Mouse (Mus musculus) forebrain, embryonic 12.5 days (tissue): ENCODE data around the gene Hal. TPM values are rescaled to one million over a fixed set of nuclear protein-coding genes. Genes with fewer than 3 reads are reported as not detected.

Experiments used
- ATAC-seq: fragments of 200-750 bp; cut with Nextera tagmentation; 2 replicates; pipeline ENCODE4 v1.8.0; 2017; ENCODE audit warnings: moderate TSS enrichment; ENCODE audit not compliant: low FRiP score
- H3K27ac ChIP-seq: fragments of 300-500 bp; sonication (generic); 2 replicates; pipeline ENCODE4 v1.5.1; 2016; ENCODE audit warnings: mild to moderate bottlenecking
- H3K27me3 ChIP-seq: fragments of 300-500 bp; sonication (generic); 2 replicates; pipeline ENCODE4 v1.6.1; 2016; ENCODE audit warnings: mild to moderate bottlenecking
- H3K36me3 ChIP-seq: fragments of 300-500 bp; sonication (generic); replicated peaks from 2 replicates; pipeline ENCODE4 v1.6.1; 2016; ENCODE audit warnings: mild to moderate bottlenecking
- H3K4me1 ChIP-seq: fragments of 300-500 bp; sonication (generic); 2 replicates; pipeline ENCODE4 v1.6.1; 2016
- H3K4me2 ChIP-seq: fragments of 300-500 bp; sonication (generic); 2 replicates; pipeline ENCODE4 v1.6.1; 2016; ENCODE audit warnings: mild to moderate bottlenecking, moderate library complexity
- H3K4me3 ChIP-seq: fragments of 300-500 bp; sonication (generic); replicated peaks from 2 replicates; pipeline ENCODE4 v1.5.1; 2016; ENCODE audit warnings: mild to moderate bottlenecking
- H3K9ac ChIP-seq: fragments of 300-500 bp; sonication (generic); 2 replicates; pipeline ENCODE4 v1.6.1; 2016; ENCODE audit warnings: mild to moderate bottlenecking
- H3K9me3 ChIP-seq: fragments of 300-500 bp; sonication (generic); 2 replicates; pipeline ENCODE4 v1.6.1; 2016
- WGBS: fragments of 180-500 bp; shearing (Covaris S2); methylation state at CpG from one replicate; pipeline ENCODE4 v1.1.7; 2016; 5-methylcytosine and 5-hydroxymethylcytosine counted together
- polyA plus RNA-seq: library from polyadenylated mRNA; unstranded; fragments of >200 nt; fragmentation: Nextera tagmentation; extraction: Ambion mirVana; gene quantifications from 2 replicates; pipeline ENCODE4 v1.2.1, GENCODE M21; 2016

Gene Hal
- polyA plus RNA-seq, result 0.08 TPM in 1 of 2 replicates, not detected in the other

GRCm38 (mm10) chr10:93488066-93488827, at the start of gene Hal:
TSS of gene Hal (plus strand) at chr10:93488768.
- WGBS, result 65% methylated on average over 17 of the region's 17 CpGs
- no peaks in the 10 kb centered on the region for H3K9me3 ChIP-seq
- H3K4me1 ChIP-seq, result 0 out of 2 replicates have a peak, but pooled peaks cover 5% of the 10 kb centered on the region
- no peak within 1 kb of the TSS for H3K9ac ChIP-seq
- H3K4me2 ChIP-seq, result no peak within 1 kb of the TSS
- no peak within 1 kb of the TSS for H3K27ac ChIP-seq
- H3K27me3 ChIP-seq, result no peaks in the 10 kb centered on the region
- H3K36me3 ChIP-seq, result 0 out of 2 replicates have a peak, but pooled peaks cover 6% of the 10 kb centered on the region
- ATAC-seq, result no peak
- no peak within 1 kb of the TSS for H3K4me3 ChIP-seq

DNA sequence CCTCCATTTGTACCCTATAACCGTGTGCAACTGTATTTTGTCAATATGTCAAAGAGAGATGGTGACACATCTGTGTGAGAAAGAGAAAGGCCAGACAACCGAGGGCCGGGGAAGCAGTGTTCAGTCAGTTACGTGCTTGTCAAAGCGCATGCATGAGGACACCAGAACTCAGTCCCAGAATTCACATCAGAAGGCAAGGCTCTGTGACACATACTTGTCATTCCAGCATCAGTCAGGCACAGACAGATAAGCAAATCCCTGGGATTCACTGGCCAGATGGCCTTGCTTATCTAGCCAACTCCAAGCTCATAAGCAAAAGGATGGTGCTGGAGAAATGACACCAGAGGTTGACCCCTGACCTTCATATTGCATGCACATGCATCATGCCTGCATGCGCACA, 47.1 kb upstream of the Hal start:
- Histone ChIP-seq H3K4me3 (no peak overlapping the region), H3K4me1 (0 out of 2 replicates have a peak, but pooled peaks cover 2% of the 10 kb centered on the region), H3K27me3 (no peaks in the 10 kb centered on the region), H3K9ac (no peak overlapping the region), H3K9me3 (no peaks in the 10 kb centered on the region), H3K27ac (no peak overlapping the region), H3K36me3 (no peaks in the 10 kb centered on the region), H3K4me2 (no peak overlapping the region)
- 90% methylated on average over 6 of the region's 6 CpGs for WGBS
- no peak for ATAC-seq

DNA sequence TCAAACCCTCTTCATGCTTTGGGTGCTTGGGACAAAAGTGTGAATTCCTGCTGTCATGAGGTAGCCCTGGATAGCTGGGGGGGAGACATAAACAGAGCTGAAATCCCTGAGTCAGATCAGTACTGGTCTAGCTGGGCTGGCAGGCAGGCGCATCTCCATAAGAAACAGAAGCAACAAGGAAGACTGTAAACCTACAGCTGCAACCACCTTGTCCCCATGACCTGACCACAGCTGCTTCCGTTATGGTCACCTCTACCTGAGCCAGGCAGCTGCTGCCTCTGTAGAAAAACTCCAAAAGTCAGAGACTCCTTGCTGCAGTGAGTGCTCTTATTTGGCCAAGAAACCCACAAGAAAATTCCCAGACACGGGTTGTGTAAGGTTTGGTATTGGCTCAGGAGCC, 46.4 kb upstream of the Hal start:
- no peak overlapping the region for H3K9ac ChIP-seq
- H3K4me1 ChIP-seq, result 0 out of 2 replicates have a peak, but pooled peaks cover 2% of the 10 kb centered on the region
- H3K27me3 ChIP-seq, result no peaks in the 10 kb centered on the region
- H3K9me3 ChIP-seq, result no peaks in the 10 kb centered on the region
- H3K27ac ChIP-seq, result no peak overlapping the region
- H3K4me3 ChIP-seq, result no peak overlapping the region
- H3K36me3 ChIP-seq, result no peaks in the 10 kb centered on the region
- no peak overlapping the region for H3K4me2 ChIP-seq
- ATAC-seq, result no peak
- 87% methylated on average over 3 of the region's 3 CpGs for WGBS

GRCm38 (mm10) chr10:93444407-93444806, 44.2 kb upstream of the Hal start:
- Histone ChIP-seq H3K27ac (no peak overlapping the region), H3K27me3 (no peaks in the 10 kb centered on the region), H3K9me3 (no peaks in the 10 kb centered on the region), H3K4me2 (no peak overlapping the region), H3K9ac (no peak overlapping the region), H3K36me3 (no peaks in the 10 kb centered on the region), H3K4me3 (no peak overlapping the region), H3K4me1 (no peaks in the 10 kb centered on the region)
- 80% methylated on average over 9 of the region's 9 CpGs for WGBS
- ATAC-seq, result no peak

- Histone ChIP-seq H3K36me3 (no peaks in the 10 kb centered on the region), H3K27me3 (no peaks in the 10 kb centered on the region), H3K27ac (no peak overlapping the region), H3K4me3 (no peak overlapping the region), H3K4me2 (no peak overlapping the region), H3K9me3 (no peaks in the 10 kb centered on the region), H3K4me1 (0 out of 2 replicates have a peak, but pooled peaks cover 3% of the 10 kb centered on the region), H3K9ac (no peak overlapping the region)
- no peak for ATAC-seq
- 70% methylated on average over 10 of the region's 10 CpGs for WGBS
Measured at GRCm38 (mm10) chr10:93447398-93447797, 41.2 kb upstream of the Hal start.

- Histone ChIP-seq H3K9ac (peak overlapping the region; percentile 88; the same call in 1 of the 2 replicates), H3K36me3 (no peaks in the 10 kb centered on the region), H3K4me1 (peaks cover 23% of the 10 kb centered on the region), H3K27ac (no peak overlapping the region), H3K9me3 (no peaks in the 10 kb centered on the region), H3K4me3 (peak overlapping the region; percentile 80), H3K27me3 (no peaks in the 10 kb centered on the region), H3K4me2 (peak overlapping the region; percentile 84)
- ATAC-seq, result no peak
- 75% methylated on average over 7 of the region's 7 CpGs for WGBS
Measured at GRCm38 (mm10) chr10:93454652-93455014, 33.9 kb upstream of the Hal start.

DNA sequence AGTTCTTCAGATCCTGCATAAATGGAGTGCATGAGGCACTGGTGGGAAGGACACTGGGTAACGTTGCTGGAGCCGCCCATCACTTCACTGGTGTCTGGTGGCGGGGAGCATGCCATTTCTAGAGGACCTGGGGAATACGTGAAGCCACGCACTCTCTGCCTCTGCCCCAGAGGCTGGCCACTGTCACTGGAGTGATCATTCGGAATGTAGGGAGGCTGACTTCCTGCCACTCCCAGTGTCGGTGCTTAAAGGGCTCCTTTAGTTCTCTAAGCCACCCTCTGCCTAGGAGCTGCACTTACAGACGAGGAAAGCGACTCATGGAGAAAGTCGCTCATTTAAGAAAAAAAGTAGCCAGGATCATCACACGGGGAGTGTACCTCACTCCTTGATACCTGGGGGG, 28.5 kb upstream of the Hal start:
- Histone ChIP-seq H3K4me2 (no peak overlapping the region), H3K27ac (no peak overlapping the region), H3K4me3 (no peak overlapping the region), H3K9ac (no peak overlapping the region), H3K9me3 (no peaks in the 10 kb centered on the region), H3K36me3 (peaks cover 35% of the 10 kb centered on the region), H3K27me3 (no peaks in the 10 kb centered on the region), H3K4me1 (peaks cover 6% of the 10 kb centered on the region)
- 90% methylated on average over 11 of the region's 11 CpGs for WGBS
- no peak for ATAC-seq

DNA sequence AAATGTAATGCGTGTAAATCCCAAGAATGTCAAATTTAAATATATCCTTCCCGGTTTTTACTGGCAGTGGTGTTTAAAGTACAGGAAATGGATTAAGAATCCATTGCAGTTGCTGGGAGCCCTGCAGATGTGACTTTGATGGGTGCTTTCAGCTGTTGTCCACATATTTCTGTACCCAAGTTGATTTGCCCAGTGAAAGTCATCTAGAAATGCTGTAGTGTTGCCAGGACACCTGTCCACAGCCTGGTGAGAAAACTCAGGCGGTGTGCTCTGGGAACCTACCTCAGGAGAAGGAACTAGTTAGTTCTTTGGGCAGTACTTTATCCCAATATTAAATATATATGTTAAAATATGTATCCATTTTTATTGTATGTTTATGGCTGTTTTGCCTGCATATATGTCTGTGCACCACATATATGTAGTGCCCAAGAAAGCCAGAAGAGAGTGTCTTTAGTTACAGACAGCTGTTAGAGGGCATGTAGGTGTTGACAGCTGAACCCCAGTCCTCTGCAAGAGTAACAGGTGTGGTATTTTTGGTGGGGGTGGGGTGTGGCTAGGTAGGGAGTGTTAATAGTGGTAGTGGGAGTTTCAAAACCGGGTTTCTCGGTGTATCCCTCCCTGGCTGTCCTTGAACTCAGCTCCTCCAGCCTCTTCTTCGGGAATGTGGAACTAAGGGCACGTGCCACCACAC, 25.7 kb upstream of the Hal start:
- Histone ChIP-seq H3K4me2 (no peak overlapping the region), H3K36me3 (peaks cover 55% of the 10 kb centered on the region), H3K4me3 (no peak overlapping the region), H3K27ac (no peak overlapping the region), H3K27me3 (no peaks in the 10 kb centered on the region), H3K4me1 (no peaks in the 10 kb centered on the region), H3K9ac (no peak overlapping the region), H3K9me3 (no peaks in the 10 kb centered on the region)
- WGBS, result 96% methylated on average over 7 of the region's 7 CpGs
- ATAC-seq, result no peak

GRCm38 (mm10) chr10:93463611-93464010, 25.0 kb upstream of the Hal start:
- Histone ChIP-seq H3K27me3 (no peaks in the 10 kb centered on the region), H3K27ac (no peak overlapping the region), H3K36me3 (peaks cover 56% of the 10 kb centered on the region), H3K9ac (no peak overlapping the region), H3K4me1 (no peaks in the 10 kb centered on the region), H3K4me2 (no peak overlapping the region), H3K4me3 (no peak overlapping the region), H3K9me3 (no peaks in the 10 kb centered on the region)
- 93% methylated on average over 13 of the region's 13 CpGs for WGBS
- no peak for ATAC-seq

DNA sequence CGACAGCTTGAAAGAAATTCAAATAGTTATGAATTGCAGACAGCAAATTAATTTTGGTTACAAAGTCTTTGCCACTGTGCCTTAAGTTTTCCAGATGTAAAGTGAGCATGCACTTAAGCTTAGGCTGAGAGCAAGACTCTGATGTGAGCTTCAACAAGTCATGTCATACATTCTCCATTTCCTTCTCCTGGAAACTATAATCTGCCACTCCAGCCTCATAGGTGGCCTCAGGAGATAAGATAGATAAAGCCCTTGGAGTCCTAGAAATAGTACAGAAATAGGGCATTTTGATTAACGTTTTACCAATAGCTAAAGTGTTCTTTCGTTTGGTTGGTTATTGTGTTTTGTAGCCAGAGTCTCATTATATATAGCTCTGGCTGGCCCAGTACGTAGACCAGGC, 21.3 kb upstream of the Hal start:
- H3K9me3 ChIP-seq, result no peaks in the 10 kb centered on the region
- H3K4me3 ChIP-seq, result no peak overlapping the region
- no peak overlapping the region for H3K9ac ChIP-seq
- no peak overlapping the region for H3K4me2 ChIP-seq
- no peaks in the 10 kb centered on the region for H3K4me1 ChIP-seq
- no peaks in the 10 kb centered on the region for H3K27me3 ChIP-seq
- WGBS, result 94% methylated on average over 4 of the region's 4 CpGs
- no peak for ATAC-seq
- H3K27ac ChIP-seq, result no peak overlapping the region
- peaks cover 57% of the 10 kb centered on the region for H3K36me3 ChIP-seq

DNA sequence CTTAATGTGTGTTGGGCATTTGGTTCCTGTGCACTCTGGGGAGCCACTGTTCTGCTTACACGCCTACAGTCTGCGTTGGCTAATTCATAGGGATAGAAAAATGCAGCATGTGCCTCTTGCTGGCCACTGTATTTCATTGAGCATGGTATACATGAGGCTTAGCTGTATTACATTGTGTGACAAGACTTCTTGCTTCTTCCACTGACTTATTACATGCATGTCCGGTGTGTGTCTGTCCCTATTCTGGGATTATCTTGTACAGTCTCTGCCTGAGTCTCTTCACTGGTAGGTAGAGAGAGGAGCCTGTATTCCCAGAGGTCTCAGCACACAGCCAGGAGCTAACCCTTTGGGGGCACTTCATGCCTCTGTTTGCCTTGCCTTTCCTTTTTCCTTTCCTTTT, 20.8 kb upstream of the Hal start:
- no peak for ATAC-seq
- Histone ChIP-seq H3K9me3 (no peaks in the 10 kb centered on the region), H3K4me1 (no peaks in the 10 kb centered on the region), H3K9ac (no peak overlapping the region), H3K4me3 (no peak overlapping the region), H3K4me2 (no peak overlapping the region), H3K36me3 (peaks cover 62% of the 10 kb centered on the region), H3K27ac (no peak overlapping the region), H3K27me3 (no peaks in the 10 kb centered on the region)
- WGBS, result 92% methylated on average over 3 of the region's 3 CpGs

- 47% methylated on average over 11 of the region's 11 CpGs for WGBS
- no peak overlapping the region for H3K4me2 ChIP-seq
Measured at GRCm38 (mm10) chr10:93471415-93471814, 17.2 kb upstream of the Hal start.

More at GRCm38 (mm10) chr10:93471415-93471814, 17.2 kb upstream of the Hal start:
- H3K4me3 ChIP-seq, result no peak overlapping the region
- H3K36me3 ChIP-seq, result peaks cover 68% of the 10 kb centered on the region
- H3K9me3 ChIP-seq, result no peaks in the 10 kb centered on the region
- no peak overlapping the region for H3K27ac ChIP-seq
- peak; percentile 39; the same call in 1 of the 2 replicates for ATAC-seq
- H3K27me3 ChIP-seq, result no peaks in the 10 kb centered on the region
- H3K9ac ChIP-seq, result no peak overlapping the region
- H3K4me1 ChIP-seq, result no peaks in the 10 kb centered on the region
